Mouse (Mus musculus) bone marrow, adult 2 months (tissue): ENCODE data around the gene Abcb4.

Source experiments
- CTCF ChIP-seq: fragments of 200-500 bp; IDR thresholded peaks from 2 replicates; pipeline ENCODE4 v1.5.1; 2011; ENCODE audit warnings: low read length, control low read depth; ENCODE audit not compliant: control insufficient read depth, insufficient read depth
- POLR2A ChIP-seq: fragments of 200-500 bp; IDR thresholded peaks from 2 replicates; pipeline ENCODE4 v1.6.1; 2011; ENCODE audit warnings: low read depth, mild to moderate bottlenecking, control low read depth, low read length, borderline replicate concordance; ENCODE audit not compliant: control insufficient read depth

DNA sequence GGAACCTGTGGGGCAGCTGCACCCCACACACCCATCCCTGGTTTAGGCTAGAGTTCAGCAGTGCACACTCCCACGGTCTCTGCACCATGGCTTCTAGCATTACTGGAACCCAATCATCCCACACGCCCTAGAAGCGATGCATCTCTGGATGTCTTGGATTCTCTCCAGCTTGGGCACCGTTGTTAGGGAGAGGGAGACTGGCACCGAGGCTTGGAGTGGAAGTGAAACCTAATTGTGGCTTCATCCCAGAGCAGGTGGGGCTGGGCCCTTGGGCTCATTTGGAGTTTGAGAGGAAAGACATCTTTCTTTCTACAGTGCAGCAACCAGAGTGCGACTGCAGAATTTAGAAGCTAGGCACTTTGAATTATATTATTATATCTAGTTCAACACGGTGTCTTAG is 44.4 kb downstream of the Abcb4 start:
- TF ChIP-seq POLR2A (no peak), CTCF (no peak)
